Mouse (Mus musculus) 3134 (cell line): ENCODE data around the gene Stk40.
A peak's percentile ranks its signal among the peaks of the same experiment; 100 is the strongest.

Experiments
- DNase-seq: peaks from one replicate; pipeline ENCODE4 v3.0.0-alpha.2; 2011; ENCODE audit warnings: low spot score; ENCODE audit not compliant: insufficient read length; ENCODE audit errors: extremely low read depth

Stk40 gene

DNA sequence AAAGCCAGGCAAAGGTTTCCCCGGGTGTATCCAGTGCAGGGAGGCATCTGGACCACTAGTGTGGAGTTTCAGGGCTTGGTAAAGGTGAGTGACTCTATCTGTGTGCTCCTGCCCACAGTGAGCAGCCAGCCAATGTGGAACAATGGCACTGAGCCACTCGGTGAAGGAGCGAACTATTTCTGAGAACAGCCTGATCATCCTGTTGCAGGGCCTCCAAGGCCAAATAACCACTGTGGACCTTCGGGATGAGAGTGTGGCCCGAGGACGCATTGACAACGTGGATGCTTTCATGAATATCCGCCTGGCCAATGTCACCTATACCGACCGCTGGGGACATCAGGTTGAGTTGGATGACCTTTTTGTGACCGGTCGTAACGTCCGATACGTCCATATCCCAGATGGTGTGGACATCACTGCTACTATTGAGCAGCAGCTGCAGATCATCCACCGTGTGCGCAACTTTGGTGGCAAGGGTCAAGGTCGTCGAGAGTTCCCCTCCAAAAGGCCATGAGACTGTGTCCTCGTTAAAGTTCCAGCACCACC lies 6.0 kb upstream of the Stk40 start:
- no peak for DNase-seq

DNA sequence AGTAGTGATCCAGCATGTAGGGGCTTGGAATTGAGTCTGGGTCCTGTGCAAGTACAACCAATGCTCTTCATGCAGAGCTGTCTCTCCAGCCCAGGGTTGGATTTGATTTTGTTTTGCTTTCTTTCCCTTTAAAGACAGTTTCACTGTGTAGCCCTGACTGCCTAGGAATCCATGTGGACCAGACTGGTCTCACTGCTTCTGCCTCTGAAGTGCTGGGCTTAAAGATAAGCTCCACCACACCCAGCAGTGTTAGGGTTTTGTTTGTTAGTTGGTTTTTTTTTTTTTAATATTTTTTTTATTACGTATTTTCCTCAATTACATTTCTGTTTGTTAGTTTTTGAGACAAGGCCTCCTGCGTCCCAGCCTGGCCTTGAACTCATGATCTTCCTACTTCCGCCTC lies 4.4 kb upstream of the Stk40 start:
- no peak for DNase-seq

DNA sequence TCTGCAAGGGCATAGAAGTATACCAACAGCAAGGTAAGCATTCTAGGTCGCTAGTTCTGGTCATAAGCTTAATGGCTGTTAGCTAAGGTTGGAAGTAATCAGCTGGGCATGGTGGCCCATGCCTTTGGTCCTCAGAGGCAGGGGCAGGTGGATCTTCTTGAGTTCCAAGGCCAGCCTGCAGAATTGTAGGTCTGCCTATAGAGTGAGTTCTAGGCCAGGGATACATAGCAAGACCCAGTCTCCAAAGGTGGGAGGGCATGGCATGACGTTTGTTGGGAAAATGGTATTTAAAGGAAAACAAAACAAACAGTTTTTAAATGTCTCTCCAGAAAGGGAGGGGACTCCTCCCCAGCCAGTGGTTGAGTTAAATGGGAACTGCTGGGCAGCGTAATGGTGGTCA lies 3.0 kb upstream of the Stk40 start:
- no peak for DNase-seq

DNA sequence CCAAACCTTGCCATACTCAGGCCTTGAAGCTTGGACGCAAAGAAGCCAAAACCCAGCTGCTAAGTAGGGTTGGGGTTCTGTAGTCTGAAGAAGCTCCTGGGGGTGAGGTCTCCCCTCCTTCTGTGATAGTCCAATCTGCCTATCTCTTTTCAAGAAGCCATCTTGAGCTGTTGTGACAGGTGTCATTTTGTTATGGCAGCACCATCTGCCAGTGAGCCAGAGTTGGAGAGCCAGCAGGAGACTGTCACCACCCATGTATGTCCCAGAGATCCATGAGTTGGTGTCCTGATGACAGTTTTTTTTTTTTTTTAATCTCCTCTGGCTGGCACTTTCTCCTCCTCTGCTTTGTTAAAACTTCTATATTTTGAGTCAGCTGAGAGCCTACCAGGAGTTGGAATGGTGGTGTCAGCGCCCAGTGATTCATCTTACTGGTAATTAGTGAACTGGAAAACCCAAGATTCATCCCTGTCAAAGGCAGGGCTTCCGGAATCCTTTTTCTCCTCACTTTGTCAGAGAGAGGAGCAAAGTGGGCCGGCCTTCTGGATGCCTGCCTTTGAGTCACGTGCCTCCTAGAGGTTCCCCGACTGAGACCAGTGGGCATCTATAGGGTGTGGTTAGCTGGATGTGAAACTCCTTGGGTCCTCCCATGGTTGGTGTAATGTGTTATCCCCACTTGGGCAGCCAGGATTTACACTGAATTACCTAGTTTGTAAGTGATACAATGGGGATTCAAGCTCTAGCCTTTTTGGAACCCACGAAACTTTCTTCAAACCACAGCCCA lies 1.5 kb upstream of the Stk40 start:
- peak; percentile 63 for DNase-seq

DNA sequence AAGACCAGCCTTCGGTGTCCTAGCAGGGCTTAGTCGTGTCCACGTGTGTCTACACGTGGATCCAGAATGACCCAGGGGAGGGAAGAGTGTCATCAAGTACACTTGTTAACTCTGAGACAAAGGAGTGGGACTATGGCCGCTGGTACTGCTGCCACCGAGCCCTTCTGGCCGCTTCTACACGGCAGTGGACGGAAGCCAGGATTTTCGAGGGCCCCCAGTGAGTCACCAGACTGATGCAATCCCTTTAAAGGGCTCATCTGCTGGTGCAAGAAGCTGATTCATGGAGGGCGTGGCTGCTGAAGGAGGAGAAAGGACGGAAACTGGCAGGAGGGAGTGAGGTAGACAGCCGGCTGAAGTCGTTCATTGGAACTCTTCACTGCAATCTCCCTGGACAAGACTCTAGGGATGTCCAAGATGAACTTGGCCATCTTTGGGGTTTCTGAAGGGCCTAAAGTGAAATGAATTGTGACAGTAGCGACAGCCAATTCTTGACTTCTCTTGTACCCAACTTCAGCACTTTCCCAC lies 638 bp upstream of the Stk40 start:
- DNase-seq, result peak; percentile 89

DNA sequence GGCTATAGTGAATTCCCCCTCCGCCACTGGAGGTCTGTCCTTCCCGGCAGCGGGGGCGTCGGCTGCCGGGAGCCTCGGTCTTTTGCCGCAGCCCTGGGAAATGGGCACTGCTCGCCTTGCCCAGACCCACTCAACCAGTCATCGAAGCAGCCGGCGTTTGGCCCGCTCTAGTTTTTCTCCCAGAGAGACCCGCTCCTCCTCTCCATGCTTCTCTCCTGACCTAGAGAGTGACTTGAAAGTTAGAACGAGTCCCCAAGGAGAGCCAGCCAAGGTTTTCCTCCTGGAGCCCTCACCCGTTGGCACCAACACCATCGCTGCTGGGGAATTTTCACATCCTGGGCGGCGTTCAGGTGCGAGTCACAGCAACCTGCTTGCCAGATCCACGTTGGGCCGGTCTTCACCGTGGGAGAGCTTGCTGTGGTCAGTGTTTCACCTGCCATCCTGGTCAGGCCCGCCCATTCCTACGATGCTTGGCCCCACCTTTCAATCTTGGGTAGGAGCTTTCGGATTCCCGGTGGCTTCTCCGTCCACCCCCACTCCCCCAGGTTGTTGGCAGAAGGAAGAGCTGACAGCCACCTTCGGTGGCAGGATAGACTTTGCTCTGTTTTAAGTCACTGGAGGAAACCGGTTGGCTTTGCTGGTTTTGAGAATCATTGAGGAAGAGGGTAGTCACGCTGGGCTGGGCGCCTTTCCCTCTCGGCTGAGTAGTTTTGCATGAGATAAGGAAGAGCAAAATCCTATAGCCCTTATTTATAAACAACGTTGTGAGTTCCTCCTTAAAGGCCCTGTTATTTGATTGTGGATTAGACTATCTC lies 711 bp downstream of the Stk40 start:
- peak; percentile 53 for DNase-seq

DNA sequence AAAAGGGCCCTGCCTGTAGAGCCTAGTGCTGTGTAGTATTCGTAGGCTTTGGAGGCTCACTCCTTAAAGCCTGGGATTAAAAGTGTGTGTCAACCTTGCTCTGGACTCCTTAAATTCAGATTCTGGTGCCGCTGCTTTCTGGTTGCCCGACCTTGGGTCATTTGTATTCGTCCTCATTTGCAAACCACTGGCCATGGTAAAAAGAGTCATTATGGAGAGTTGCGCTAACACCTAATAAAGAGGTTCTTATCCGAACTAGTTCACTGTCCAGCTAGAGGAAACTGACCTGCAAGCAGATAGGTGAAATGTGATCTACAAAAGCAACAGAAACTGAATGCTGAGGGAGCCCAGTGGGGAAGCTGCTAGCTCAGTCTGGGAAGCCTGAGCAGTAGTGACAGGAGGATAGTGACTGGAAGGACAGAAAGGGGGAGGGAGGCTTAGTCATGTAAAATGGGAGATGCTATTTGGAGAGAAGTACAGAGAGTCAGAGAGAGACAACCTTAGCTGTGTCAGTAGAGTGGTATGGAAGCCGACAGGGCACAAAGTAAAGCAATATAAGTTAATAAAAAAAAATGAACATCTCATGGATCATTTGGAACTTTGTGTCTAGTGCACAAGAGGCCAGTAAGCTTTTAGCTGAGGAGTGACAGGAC lies 1.5 kb downstream of the Stk40 start:
- no peak for DNase-seq

DNA sequence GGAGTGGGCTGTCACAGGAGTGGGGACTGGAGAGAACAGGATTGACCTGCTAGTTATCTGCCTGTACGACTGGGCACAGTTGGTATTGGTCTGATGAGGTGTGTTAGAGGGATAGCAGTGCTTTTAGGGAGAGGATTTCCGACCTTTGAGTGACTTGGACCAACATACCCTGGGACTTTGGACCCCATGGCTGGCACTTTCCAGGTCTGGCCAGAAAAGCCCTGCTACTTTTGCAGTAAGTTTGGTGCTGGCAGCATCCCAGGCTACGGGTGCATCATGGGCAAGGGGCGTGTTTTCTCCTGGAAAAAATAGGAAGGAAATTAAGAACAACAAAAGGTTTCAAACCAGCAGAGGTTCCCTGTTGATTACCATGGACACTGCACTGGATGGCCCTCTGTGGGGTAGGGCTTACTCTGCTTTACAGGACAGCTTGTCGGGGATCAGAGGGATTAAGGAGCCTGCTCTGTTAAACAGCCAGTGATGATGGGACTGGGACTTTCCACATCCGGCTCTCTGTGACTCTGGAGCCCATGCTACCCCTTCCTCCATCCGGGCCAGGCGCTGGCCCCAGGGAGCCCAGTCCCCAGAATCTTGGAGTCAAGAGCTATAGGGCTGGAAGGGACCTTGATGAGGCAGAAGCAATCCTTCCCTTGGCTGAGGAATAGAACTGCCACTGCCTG lies 4.4 kb downstream of the Stk40 start:
- DNase-seq, result no peak

DNA sequence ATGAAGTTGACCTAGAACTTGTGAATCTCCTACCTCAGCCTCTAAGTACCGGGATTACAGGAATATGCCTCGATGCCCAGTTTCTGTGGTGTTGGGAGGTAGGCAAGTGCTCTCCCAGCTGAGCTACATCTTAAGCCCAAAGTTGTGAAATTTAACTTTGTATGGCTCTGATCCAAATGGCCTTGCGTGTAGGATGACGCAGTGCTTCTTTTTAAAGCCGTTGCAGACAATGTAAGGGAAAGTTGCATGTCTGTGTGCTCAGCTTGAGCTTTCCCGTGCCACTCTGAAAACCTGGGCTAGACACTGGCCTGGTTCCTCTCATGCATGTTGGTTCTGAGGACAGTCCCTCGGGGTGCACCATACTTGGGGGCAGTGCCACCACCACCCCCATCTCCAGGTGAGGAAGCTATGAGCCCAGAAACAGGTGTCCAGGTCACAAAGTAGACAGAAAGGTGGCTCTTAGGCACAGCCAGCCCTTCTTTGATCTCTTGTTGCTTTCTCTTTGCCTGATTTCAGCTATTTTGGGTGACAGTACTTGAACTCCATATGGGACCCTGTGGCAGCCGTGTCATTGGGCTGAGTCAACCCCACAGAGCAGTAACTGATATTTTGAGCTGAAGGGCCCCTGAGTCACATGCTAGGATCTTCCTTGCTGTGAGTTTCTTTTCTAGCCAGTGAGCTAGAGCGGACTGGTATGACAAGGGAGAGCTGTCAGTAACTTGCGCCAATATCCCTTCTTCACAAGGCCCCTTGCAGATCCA lies 6.0 kb downstream of the Stk40 start:
- DNase-seq, result peak; percentile 51

DNA sequence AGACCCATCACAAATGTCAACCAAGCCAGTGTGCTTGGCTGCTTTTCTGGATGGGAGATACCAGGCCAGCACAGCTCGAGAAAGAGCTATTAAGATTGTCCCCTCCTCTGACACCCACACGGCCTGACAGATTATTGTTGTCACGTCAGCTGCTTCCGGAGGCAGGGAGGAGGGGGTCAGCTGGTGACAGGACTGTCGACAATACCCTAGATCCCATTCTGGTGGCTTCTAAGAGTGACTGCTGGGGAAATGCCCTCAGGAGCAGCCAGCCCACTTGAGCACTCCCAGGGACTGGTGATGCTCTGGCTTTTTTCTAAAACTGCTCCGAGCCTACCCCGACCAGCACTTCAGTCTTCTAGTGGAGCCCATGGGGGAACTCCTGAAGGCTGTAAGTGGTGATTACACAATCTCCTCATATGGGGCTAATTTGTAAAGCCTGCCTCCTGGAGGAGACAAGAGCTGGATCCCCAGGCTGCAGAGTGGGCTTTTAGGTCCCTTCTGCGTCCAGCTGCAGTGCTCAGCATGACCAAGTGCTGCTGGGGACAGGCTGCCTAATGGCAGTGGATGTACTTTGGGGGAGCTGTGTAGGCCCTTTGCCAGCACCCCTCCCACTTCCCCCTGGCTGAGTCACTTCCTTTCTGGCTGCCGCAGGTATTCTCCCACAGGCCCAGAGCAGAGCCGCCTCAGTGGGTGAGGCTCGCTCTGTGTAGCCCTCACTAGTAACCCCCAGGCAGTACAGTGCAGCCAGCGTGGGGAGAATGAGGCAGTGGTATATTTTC lies 6.8 kb downstream of the Stk40 start:
- DNase-seq, result peak; percentile 79

DNA sequence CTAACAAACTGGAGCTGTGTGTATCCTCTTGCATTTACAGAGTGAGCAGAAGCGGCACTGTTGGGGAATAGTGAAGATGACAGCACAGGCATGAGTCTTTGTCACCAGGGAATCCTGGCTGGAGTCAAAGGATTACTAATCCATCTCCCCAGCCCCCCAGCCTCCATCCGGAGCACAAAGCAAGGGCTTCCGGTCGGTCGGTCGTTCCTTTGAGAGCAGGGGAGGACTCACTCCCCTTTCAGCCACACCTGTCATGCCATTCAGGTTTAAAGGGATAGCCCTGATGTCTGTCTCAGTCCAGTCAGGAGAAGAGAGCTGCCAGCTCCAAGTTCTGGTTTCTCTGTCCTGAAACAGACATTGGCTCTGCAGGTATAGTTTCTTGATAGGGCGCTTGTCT lies 7.4 kb downstream of the Stk40 start:
- DNase-seq, result no peak

DNA sequence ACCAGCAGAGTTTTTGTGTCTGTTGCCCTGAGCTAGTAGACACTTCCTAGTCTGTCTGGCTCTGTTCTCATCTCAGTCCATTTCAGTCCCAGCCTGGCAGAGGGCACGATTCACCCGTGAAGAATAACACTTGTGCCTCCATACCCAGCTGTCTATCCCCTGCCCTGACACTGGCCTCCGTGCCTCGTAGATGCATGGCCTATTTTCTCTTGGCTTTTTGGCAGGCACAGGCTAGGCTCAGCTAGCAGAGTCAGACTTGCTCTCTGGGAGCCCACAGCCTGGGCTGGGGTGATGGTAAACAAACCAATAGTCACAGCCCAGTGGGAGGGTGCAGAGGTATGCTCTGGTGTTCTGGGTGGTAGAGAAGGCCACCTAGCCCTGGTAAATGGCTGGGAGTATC lies 9.5 kb downstream of the Stk40 start:
- DNase-seq, result no peak

DNA sequence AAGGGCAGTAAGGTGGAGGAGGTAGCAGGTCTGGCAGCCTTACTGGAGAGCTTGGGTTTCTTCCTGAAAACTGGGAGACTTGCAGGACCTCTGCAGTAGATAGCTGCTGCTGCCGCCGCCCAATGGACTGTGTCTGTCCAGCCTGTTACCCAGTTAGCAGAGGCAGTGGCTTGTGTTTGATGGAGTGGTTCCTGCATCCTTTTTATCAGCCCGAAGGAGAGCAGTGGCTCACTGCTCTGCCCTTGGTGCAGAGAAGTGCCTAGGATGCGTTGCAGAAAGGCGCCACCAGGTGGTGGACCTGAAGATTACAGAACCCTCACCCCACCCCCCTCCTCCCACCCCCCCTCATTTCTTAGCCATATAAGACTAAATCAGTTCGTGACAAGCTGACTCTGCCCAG lies 10.2 kb downstream of the Stk40 start:
- peak; percentile 53 for DNase-seq

DNA sequence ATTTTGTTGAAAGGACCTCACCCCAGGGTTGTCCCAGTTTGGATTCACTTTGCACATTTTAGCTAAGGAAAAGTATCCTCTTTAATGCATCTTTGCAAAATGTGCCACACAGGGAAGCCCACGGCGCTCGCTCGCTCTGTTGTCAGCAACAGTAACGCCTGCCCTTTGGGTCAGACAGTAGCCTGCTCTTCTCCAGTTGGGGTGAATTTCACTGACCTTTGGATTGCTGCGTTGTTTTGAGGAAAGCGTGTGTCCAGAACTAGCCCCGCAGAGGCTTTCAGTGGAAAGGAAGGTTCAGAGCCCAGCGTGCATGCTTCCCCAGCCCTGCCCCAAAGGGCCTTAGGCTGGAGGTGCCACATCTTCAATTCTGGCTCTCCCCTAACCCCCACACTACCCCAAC lies 11.7 kb downstream of the Stk40 start:
- DNase-seq, result no peak

DNA sequence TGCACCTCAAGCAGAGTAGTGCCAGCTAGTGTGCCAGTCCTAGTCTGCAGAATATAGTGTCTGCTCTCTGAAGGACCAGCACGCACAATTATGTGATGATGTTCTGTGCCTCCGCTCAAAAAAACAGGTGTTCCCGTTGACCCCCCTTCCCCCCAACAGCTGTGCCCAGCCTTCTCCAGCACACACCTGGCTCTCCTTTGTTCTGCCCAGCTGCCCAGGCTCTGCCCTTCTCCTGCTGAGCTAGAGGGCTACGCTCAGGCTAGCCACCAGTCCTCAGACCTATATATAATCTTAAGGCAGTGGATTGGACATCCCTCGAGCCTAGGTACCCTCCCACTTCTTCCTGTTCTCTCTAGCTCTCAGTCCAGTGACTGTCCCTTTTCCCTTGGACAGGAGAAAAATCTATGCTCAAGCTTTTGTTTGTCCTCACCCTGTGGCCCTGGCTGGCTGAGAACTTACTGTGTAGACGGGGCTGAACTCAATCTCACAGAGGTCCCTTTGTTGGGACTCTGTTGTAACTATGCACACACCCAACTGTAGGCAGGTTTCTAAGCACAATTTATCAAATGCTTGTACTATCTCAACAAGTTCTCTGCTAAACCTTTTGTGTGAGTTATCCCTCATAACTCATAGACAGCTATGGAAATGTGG lies 12.2 kb downstream of the Stk40 start:
- DNase-seq, result no peak

DNA sequence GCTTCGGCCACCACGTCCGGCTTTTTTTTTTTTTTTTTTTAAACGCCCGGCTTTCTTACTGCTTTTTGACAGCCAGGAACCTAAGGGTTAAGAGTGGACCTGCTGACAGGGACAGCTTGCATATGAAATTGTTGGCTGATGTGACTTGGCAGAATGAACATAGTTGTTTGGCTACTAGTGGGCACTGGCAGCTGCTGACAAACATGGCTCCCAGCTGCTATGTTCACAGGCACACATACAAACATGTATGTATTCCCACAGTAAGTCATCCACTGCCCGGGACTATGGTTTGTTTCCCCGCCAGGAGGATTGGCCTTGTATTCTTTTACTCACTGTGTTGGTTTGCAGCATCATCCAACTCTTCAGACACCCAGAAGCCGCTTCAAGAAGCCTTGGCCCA lies 13.4 kb downstream of the Stk40 start:
- no peak for DNase-seq

DNA sequence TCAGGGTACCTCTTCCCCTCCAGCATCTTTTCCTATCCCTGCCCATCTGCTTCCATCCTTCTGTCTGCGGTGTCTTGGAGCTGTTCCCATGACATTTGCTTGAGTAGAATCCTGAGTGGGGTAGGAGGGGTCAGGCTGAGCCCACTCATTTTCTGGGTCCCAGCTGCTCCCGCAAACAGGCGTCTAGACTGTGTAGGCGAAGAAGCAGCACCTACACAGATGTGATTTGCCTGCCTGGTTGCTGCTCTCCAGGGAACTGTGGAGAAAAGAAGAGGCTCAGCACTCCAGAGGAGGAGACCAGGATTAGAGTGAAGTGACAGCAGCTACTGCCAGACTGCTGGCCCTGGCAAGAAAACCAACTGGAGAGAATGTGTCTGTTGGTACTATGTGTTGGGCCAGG lies 14.9 kb downstream of the Stk40 start:
- no peak for DNase-seq

DNA sequence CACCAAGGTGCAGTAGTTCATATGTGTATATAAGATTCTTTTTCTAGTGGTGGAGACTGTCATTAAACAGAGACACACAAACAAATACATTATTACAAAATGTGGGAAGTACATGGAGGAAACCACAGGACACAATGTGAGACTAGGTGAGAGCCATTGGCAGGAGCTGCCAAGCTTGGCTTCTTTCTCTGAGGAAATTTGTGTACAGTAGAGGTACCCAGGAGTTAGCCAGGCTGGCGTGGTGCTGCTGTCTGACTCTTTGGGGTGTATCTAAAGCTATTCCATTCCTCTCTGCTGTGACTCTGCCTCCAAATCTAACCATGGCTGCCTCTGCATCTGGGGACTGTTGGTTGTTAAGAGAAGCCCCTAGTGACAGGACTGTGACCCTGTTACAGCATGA lies 15.3 kb downstream of the Stk40 start:
- no peak for DNase-seq

DNA sequence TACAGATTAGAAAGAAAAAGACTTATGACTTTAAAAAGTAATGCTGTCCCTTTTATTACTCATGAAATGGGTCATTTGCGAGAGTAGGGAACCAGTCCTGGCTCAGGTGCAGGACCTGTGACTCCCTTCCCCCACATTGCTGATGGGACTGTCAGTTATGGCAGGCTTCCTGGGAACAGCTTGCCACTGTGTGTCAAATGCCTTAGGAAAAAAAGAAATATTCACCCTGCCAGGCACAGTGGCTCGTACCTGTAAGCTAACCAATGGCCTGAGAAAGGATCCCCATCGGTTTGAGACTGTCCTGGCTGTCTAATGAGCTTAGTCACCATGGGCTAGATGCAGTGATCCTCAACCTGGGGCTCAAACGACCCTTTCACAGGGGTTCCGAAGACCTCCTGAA lies 16.3 kb downstream of the Stk40 start:
- no peak for DNase-seq
